Mouse (Mus musculus): ENCODE measurements around the gene Scand1.

Gene Scand1

GRCm38 (mm10) chr2:156305818-156306217, 6.7 kb downstream of the Scand1 start:
- DNase-seq = peak; percentile 51 to 66

DNA sequence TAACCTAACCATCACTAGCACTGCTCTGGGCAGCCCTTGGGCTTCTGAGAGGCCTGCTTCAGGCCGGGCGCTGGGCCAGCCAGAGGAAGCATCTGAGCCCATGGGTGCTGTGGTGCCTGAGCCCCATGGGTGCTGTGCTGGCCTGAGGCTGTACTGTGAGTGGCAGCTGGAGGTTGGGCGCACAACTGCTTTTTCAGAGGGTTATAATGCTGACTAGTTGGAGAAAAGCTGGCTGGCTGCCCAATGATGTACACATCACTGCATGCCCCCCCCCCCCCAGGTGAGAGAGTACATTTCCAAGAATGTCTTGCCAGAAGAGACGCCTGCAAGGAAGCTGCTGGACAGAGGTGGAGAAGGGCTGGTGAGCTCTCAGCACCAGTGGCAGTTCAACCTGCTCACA, 8.2 kb downstream of the Scand1 start:
- DNase-seq = peak in 1 of 2 experiments; percentile 26

GRCm38 (mm10) chr2:156302063-156302462, 10.4 kb downstream of the Scand1 start:
- DNase-seq = no peak

DNA sequence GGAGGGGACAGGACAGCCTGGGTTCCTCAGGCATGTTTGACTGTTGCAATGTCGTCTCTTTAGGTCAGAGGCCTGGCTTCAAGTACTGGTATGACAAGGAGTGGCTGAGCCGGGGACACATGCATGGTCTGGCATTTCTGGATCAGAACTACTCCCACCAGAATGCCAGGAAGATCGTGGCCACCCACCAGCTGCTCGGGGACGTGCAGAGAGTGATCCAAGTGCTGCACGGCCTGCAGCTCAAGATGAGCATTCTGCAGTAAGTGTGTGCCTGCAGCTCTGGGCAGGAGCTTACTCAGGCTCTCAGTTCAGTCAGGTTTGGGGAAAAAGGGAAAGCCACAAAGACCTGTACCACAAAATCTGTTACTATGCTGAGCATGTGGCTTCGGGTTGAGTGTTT, 14.0 kb downstream of the Scand1 start:
- no peak for DNase-seq

DNA sequence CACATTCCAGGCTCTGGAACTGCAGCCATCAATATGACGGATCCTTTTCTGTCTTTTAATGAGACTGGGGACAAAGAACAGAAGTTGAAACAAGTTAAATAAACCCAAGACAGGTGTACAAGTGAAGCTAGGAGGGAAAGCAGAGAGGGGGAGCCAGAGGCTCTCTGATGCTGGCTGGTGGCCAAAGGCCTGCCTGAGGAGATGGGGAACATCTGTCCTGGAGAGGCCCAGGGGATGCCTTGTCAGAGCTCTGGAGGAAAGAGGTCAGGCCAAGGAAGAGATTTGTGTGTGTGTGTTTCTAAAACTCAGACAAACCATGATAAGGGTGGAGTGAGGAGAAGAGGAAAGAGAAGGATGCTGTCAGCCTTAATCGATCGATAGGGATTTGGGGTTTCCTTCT, 14.9 kb downstream of the Scand1 start:
- no peak for DNase-seq

DNA sequence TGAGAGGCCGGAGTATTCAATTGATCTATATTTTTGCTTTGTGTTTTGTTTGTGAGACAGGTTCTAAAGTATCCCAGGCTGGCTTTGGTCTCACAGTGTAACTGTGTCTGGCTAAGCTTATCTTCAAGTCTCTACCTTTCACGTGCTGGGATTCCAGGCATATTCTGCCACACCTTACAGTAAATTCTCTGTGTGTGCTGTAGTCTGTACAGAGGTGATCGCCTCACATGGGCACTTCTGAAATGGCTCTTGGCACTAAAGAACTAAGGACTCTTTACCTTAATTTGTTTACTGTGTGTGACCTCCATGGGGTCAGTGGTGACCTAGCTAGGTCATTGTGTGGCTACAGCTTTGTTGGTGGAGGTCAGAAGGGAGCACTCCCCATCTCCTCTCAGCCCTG, 16.3 kb downstream of the Scand1 start:
- DNase-seq = no peak

DNA sequence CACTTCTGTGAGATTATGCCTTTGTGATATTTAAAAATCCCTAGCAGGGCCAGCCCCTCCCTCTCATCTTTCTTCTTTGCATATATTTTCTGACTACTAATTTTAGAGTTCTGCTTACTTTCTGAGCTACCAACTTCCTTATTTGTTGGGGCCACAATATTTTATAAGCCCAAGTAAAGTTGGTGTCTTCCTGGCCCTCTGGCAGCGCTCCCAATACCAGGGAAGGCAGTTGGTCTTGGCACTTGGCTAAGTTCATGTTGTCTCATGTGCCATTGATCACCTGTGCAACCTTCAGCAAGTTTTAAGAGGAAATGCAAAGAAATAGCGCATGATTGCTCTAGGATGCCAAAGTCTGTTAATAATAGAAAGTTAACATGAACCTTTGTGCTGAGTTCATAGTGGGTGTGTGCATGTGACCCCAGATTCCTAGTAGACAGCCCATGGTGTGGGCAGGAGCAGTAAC, 16.9 kb downstream of the Scand1 start:
- DNase-seq = no peak

DNA sequence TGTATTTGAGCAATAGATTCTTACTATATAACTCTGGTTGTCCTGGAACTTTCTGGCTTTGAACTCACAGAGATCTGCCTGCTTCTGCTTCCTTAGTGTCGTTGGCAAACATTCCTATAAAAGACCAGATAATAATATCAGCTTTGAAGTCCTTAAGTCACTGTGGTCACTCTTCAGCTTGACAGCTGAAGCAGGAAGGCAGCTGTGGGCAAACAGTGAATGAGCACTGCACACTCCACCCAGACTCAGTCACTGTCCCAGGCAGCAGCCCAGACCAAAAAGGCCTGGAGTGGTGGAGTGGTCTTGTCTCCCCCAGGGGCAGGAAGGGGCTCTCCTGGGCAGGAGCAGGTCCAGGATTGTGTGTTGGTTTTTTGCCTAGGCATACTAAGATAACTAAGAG, 20.5 kb downstream of the Scand1 start:
- DNase-seq = no peak

DNA sequence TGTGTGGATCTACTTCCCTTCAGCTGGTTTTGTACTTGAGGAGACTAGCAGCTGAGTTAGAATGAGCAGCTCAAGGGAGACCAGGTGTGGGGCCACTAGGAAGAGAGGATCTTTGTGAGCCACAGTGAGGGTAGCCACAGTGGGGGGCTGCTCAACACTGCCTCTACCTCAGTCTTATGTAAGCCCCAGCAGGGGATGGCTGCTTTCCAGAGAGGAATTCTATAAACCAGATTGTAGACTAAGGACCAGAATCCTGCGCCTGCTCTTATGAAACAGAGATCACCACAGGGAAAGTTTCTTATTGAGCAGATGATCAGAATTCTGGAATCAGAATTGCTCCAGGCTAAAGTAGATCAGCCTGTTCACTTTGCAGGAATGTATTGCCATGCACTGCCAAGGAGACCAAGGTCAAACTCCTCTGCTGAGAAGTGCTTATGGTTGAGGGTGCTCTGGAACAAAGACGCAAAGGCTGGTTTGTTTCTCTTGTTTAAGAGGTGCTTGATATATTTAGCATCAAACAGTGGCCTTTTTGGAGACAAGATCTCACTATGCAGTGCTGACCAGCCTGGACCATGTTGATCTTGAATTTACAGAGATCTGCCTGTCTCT, 22.8 kb downstream of the Scand1 start:
- peak; percentile 58 to 67 for DNase-seq

GRCm38 (mm10) chr2:156288222-156288621, 24.3 kb downstream of the Scand1 start:
- no peak for DNase-seq

GRCm38 (mm10) chr2:156286733-156287132, 25.8 kb downstream of the Scand1 start:
- DNase-seq = no peak

DNA sequence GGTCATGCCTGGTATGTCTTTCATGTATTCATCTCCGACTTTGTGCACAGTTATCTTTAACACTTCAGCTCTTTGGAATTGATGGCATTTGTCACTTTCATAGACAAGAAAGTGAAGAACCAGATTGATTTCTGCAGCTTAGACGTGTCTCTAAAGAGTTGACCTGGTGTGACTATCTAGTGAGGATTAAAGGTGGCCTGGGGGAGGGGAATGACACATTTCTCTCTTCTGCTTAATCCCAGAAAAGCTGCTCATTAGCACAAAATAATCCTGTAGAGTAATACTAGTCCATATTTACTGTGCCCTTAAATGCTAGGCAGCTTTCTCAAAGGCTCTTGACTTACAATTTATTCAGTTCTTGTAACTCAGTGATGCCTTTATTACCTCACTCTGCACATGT, 27.3 kb downstream of the Scand1 start:
- DNase-seq = no peak

- DNase-seq = peak; percentile 55 to 67
These were observed 31.3 kb downstream of the Scand1 start for GRCm38 (mm10) chr2:156281227-156281626.

DNA sequence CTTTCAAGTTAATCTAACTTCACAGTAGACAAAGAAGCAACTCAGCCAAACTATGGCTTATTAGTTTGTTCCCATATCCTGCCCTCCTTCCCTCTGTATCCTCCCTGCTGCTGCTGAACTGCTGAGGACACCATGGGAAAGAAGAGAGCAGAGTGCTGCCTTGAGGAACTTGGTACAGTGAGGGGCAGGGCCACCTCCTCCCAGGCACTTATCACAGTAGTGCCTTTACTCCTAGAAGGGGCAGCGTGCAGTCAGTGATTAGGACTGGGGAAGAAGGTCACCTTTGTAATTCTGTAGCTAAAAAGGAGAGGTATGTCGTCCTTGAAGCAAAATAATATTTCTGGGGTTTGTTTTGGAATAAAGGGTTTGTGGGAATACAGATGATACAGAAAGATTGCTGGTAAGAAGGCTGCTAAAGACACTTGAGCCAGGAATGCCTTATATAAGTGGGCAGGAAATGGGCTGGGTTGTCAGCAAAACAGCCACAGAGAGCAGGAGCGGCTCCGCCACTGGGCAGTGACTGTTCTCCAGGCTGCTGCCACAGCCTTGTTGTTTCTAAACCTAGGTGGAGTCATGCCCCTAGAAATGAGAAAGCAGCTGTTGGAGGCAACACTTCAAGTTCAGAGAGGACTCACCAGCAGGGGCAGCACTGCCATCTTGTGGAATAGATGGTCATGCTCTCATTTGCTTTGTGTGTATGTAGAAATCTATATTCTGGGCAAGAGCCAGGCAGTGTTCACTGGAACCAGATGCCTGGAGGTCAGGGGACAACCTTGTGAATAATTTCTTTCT, 34.1 kb downstream of the Scand1 start:
- peak; percentile 85 to 86 for DNase-seq

DNA sequence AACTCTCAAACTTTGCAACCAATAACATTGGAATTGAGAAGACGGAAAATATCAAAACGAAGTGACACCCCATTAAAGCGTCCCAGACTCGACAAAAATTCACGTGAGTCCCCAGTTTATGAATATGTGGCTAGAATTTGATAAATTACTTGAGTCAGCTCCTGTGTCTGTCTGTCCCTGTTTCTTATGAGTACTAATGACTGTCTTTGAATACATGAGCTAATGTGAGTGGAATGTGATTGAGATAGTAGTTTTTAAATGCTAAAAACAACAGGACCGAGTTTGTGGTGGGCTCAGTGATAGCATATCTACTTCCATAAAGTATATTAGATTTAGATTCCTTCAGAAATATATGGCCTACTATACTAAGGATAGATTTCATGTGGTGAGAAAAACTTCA, 40.0 kb downstream of the Scand1 start:
- no peak for DNase-seq

DNA sequence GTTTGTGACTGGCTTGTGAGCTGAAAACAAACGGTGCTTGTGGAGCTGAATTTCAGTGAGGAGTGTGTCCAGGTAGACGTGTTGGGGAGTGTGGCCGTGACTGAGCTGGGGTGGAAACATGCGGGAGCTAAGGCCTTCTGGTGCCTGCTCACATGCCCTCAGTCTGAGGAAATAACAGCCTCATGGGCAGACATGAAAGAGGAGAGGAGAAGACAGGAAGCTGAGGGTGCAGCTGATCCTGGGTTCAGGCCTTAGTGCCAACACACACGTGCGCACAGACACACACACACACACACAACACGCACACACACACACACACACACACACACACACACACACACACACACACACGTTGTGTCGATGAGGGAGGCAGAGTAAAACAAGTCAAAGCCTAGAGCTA, 44.9 kb downstream of the Scand1 start:
- no peak for DNase-seq

GRCm38 (mm10) chr2:156263204-156263893, 49.2 kb downstream of the Scand1 start:
- no peak for DNase-seq

Data from cerebellum, postnatal 10 days (tissue).